Mouse (Mus musculus) CD4-positive, CD25-positive, alpha-beta regulatory T cell, adult 9 weeks (primary cell): ENCODE measurements around the gene Ctag2. TPM values are rescaled to one million over a fixed set of nuclear protein-coding genes. Genes with fewer than 3 reads are reported as not detected.

Source experiments
- polyA plus RNA-seq: library from polyadenylated mRNA; unstranded; fragments of 100-300 nt; shearing (Covaris generic); gene quantifications from one replicate; pipeline ENCODE4 v1.2.1, GENCODE M21; 2017

Gene Ctag2
- not detected for polyA plus RNA-seq

GRCm38 (mm10) chrX:65047344-65047743, at the start of gene Ctag2:
Gene Ctag2, plus strand, starts transcription at chrX:65047644.

